Mouse (Mus musculus) spleen, adult 2 months (tissue): ENCODE measurements around the gene Rpl38. TPM values are rescaled to one million over a fixed set of nuclear protein-coding genes. Genes with fewer than 3 reads are reported as not detected.

Experiments used
- DNase-seq, 2 experiments: peaks; one replicate each; pipeline versions ENCODE4 v3.0.0 to v3.0.0-alpha.2; 2012 to 2021; ENCODE audit warnings: low spot score in 2 of 2, low read depth in 1 of 2
- H3K27ac ChIP-seq: fragments of 200-500 bp; 2 replicates; pipeline ENCODE4 v1.5.1; 2012; ENCODE audit warnings: low read length, inconsistent platforms; ENCODE audit not compliant: insufficient read depth
- H3K27me3 ChIP-seq: fragments of 200-500 bp; 2 replicates; pipeline ENCODE4 v1.6.1; 2012; ENCODE audit warnings: mild to moderate bottlenecking, moderate library complexity, low read length, inconsistent platforms; ENCODE audit not compliant: control insufficient read depth, insufficient read depth
- H3K36me3 ChIP-seq: fragments of 200-500 bp; 2 replicates; pipeline ENCODE4 v1.6.1; 2012; ENCODE audit warnings: mild to moderate bottlenecking, low read length, inconsistent platforms; ENCODE audit not compliant: control insufficient read depth, insufficient read depth
- H3K4me1 ChIP-seq: fragments of 200-500 bp; 2 replicates; pipeline ENCODE4 v1.6.1; 2011; ENCODE audit warnings: inconsistent platforms; ENCODE audit not compliant: control insufficient read depth, insufficient read depth, insufficient read length
- H3K4me3 ChIP-seq: fragments of 200-500 bp; 2 replicates; pipeline ENCODE4 v1.5.1; 2011; ENCODE audit warnings: mild to moderate bottlenecking, inconsistent platforms; ENCODE audit not compliant: insufficient read depth, insufficient read length; ENCODE audit errors: extremely low read depth
- CTCF ChIP-seq: fragments of 200-500 bp; IDR thresholded peaks from 2 replicates; pipeline ENCODE4 v1.5.1; 2011; ENCODE audit warnings: mild to moderate bottlenecking, inconsistent platforms; ENCODE audit not compliant: insufficient read depth, insufficient read length, insufficient replicate concordance; ENCODE audit errors: extremely low read depth
- POLR2A ChIP-seq: fragments of 200-500 bp; IDR thresholded peaks from 2 replicates; pipeline ENCODE4 v1.6.1; 2011; ENCODE audit warnings: low read depth, low read length, inconsistent platforms
- WGBS: fragments of 180-500 bp; shearing (Covaris S2); methylation state at CpG from one replicate; pipeline ENCODE4 v1.1.7; 2018; 5-methylcytosine and 5-hydroxymethylcytosine counted together
- polyA plus RNA-seq: library from polyadenylated mRNA; depleted of rRNA; stranded (reverse); fragments of >200 nt; gene quantifications from 2 replicates; pipeline ENCODE4 v1.2.3, GENCODE M21; 2012

Rpl38 gene
- polyA plus RNA-seq, 1 experiment = 360 TPM

DNA sequence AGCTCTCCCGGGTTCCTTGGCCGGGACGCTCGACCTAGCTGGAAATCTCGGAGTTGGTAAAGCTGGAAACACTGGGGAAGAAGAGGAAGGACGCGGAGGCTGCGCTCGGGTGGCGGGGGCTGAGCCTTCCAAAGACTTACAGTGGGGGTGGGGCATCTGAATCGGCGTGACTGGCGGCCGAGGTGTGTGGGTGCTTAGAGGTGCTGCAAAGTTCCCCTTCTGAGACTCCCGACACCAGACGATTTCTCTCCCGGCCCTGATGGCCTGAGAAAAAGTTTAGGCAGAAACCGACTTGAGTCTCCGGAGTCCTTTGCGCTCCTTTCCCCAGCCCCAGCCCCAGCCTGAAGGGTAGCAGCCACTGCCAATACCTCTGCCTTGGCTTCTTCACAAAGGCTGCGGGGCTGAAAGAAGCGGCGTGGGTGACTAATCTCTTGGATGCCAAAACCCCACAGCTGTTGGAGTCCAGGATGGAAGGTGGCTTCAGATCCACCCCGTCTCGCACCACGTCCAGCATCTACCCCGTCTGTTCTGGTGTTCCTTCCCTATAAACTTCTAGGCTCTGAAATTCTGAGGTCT is 7.6 kb downstream of the Rpl38 start:
- Histone ChIP-seq H3K4me1 (peaks cover 14% of the 10 kb centered on the region), H3K4me3 (peak overlapping the region; percentile 59), H3K27ac (peak overlapping the region; percentile 5; the same call in 1 of the 2 replicates), H3K36me3 (peaks cover 20% of the 10 kb centered on the region), H3K27me3 (0 out of 2 replicates have a peak, but pooled peaks cover 4% of the 10 kb centered on the region)
- TF ChIP-seq CTCF (no peak), POLR2A (no peak)
- 2% methylated on average over 27 of the region's 27 CpGs for WGBS
- DNase-seq = peak in 1 of 2 experiments; percentile 42

DNA sequence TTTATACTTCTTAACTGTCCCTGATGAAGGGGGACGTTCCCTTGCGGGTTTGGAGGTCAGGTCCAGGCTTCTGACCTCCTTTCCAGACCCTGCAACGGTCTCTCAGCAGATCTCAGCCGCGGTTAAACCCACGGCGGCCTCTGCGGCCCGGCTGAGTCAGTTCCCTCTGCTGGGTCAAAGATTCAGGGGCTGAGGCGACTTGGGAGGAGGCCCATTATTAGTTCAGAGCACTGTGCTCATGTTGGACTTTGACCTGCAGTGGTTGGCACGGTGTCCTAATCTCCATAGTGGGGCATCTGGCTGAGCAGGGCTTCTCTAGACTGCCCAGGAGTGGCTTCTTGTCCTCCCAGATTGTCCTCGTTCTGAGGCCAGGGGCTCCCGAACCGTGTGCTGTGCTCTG is 8.1 kb downstream of the Rpl38 start:
- TF ChIP-seq POLR2A (no peak), CTCF (no peak)
- 8% methylated on average over 14 of the region's 14 CpGs for WGBS
- H3K4me3 ChIP-seq = peak overlapping the region; percentile 59; the same call in 1 of the 2 replicates
- no peak overlapping the region; the same call in 1 of the 2 replicates for H3K27ac ChIP-seq
- no peak for DNase-seq
- H3K27me3 ChIP-seq = 0 out of 2 replicates have a peak, but pooled peaks cover 4% of the 10 kb centered on the region
- peaks cover 16% of the 10 kb centered on the region for H3K36me3 ChIP-seq
- H3K4me1 ChIP-seq = peaks cover 14% of the 10 kb centered on the region

DNA sequence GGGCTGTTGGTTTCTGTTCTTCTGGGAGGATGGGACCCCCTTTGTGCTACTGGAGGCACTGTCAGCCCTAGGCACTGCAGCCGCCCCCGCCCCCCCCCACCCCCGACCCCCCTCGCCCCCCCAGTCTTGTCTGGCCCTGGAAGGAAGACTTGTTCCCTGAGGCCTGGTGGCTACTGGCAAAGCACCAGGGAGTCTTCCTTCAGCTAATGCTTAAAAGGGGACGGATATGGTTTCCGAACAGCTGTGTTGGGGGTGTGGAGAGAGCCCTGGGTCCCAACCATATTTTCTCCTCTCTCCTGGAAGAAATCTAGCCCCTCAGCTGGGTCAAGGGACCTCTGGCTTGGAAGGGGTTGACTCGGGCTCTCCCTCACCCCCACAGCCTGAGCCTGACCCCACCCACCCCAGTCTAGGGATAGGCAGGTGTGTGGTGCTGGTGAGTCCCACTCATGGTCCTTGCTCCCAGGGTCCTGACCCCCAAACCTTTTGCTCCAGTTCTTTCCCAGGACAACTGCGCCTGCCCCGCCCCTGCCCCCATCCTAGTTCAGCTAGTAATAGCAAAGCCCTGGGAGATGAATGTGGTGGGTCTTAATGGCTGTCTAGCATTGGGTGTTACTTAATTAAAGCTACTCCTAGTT is 8.7 kb downstream of the Rpl38 start:
- Histone ChIP-seq H3K4me3 (no peak overlapping the region), H3K27ac (no peak overlapping the region), H3K27me3 (0 out of 2 replicates have a peak, but pooled peaks cover 4% of the 10 kb centered on the region), H3K36me3 (peaks cover 13% of the 10 kb centered on the region), H3K4me1 (peaks cover 14% of the 10 kb centered on the region)
- 53% methylated on average over 9 of the region's 9 CpGs for WGBS
- DNase-seq = no peak
- TF ChIP-seq POLR2A = no peak
- no peak for TF ChIP-seq CTCF

DNA sequence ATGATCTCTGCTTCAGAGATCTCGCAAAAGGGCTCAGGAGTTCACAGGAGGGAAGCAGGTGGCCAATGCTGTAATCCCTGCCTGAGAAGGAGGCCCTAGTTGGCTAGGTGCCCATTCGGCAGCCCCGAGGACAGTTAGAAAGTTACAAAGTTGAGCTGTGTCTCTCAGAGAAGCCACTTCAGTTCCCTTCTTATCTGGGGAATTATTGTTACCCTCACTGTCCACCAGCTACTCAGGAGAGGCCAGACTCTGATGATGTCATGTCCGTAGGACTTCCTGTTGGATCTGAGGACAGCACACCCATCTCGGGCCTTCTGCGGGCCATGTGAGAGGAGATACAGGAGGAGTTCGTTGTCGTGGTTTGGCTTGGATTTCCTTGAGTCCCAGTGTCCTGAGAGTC is 11.3 kb downstream of the Rpl38 start:
- H3K27ac ChIP-seq = peak overlapping the region; percentile 31; the same call in 1 of the 2 replicates
- no peak for DNase-seq
- TF ChIP-seq CTCF (no peak), POLR2A (no peak)
- peaks cover 19% of the 10 kb centered on the region for H3K4me1 ChIP-seq
- no peaks in the 10 kb centered on the region for H3K36me3 ChIP-seq
- H3K27me3 ChIP-seq = 0 out of 2 replicates have a peak, but pooled peaks cover 4% of the 10 kb centered on the region
- WGBS = 55% methylated on average over 8 of the region's 8 CpGs
- no peak overlapping the region for H3K4me3 ChIP-seq

DNA sequence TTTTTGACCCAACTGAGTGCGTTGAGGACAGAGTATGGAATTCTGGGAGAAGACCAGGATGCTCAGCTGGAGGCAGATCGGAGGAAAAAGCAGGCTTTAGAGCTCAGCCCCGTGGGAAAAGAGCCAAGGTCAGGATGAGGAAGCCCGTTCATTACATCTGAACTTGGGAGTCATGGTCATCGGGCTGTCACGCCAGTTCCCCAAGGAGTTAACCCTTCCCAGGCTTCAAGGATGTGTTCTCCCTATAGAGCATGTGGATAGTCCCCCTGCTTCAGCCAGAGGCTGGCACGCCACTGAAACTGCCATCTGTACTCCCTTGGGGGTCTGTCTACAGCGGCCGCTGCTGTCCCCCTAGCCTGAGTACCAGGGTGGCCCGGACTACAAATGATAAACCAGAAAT is 12.0 kb downstream of the Rpl38 start:
- H3K27ac ChIP-seq = 0 out of 2 replicates have a peak overlapping the region, but pooled peaks have one; percentile 26
- 0 out of 2 replicates have a peak, but pooled peaks cover 4% of the 10 kb centered on the region for H3K27me3 ChIP-seq
- peaks cover 17% of the 10 kb centered on the region for H3K4me1 ChIP-seq
- TF ChIP-seq POLR2A (no peak), CTCF (no peak)
- DNase-seq = no peak
- 66% methylated on average over 10 of the region's 10 CpGs for WGBS
- H3K36me3 ChIP-seq = no peaks in the 10 kb centered on the region
- no peak overlapping the region for H3K4me3 ChIP-seq

DNA sequence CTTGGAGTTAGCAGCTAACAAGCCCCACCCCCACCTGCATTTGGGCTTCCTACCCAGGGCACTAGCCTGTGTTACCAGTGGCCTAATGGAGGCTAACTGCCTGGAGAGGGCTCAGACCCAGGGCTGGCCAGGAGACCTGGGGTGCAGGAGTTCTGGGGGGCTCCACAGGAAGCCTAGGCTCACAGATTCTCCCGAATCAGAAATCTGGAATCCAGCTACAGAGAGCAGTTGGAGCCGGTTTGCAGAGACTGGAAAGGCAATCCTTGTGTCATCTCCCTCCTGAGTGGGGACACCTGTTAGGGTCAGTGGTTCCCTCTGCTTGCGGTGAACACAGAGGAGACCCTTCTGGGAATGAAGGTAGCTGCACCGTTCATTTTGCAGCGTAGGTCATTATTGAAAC is 12.7 kb downstream of the Rpl38 start:
- Histone ChIP-seq H3K4me1 (peaks cover 14% of the 10 kb centered on the region; the same call in 1 of the 2 replicates), H3K27ac (peak overlapping the region; percentile 22; the same call in 1 of the 2 replicates)

More for the DNA sequence above, 12.7 kb downstream of the Rpl38 start:
- no peak for TF ChIP-seq POLR2A
- no peak for TF ChIP-seq CTCF
- Histone ChIP-seq H3K4me3 (no peak overlapping the region), H3K27me3 (0 out of 2 replicates have a peak, but pooled peaks cover 4% of the 10 kb centered on the region), H3K36me3 (no peaks in the 10 kb centered on the region)
- DNase-seq = no peak
- WGBS = 94% methylated on average over 5 of the region's 5 CpGs
